Mouse (Mus musculus): Measurements from ENCODE around the gene Sox12.
"Not testable (repeated sequence)": the region's sequence is repeated elsewhere in the genome, so short reads cannot be mapped to it uniquely, and the experiment has no call there.

Gene Sox12

DNA sequence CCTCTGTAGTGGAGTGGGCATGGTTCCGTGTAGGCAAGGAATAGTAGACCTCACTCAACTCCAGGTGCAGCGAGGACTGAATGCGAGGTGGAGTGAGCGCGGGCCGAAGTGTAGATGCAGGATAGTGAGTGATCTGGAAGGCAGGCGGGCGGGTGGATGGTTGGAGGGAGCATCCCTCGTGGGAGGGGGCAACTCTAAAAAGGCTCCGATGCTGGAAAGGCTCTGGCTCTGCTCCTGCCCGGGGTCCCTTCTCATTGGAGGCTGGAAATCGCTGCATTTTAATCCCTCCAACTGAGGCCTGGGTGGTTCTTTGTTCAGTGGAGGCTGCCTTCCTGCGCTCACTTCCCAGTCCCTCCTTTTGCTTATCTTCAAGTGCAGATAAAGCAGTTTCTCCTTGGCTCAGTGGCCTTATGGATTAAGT, 1.3 kb upstream of the Sox12 start:
- no peak for DNase-seq

DNA sequence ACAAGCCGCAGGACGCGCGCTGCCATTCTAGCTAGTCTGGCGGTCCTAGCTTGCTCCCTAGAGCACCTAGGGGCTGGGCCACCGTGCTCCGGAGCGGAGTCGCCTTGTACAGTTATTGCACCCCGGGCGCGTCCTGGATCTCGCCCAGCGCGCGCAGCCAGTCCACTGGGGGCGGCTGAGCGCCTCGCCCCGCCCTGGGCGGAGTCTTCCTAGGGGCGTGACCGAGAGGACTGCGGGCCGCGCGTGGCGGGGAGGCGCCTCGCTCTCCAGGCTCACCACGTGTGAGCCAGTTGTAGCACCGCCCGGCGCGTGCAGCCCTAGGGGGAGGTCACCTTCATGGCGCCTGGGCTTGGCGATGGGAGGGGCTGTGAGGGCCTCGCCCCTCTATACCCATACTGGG, 828 bp upstream of the Sox12 start:
- peak; percentile 94 for DNase-seq

DNA sequence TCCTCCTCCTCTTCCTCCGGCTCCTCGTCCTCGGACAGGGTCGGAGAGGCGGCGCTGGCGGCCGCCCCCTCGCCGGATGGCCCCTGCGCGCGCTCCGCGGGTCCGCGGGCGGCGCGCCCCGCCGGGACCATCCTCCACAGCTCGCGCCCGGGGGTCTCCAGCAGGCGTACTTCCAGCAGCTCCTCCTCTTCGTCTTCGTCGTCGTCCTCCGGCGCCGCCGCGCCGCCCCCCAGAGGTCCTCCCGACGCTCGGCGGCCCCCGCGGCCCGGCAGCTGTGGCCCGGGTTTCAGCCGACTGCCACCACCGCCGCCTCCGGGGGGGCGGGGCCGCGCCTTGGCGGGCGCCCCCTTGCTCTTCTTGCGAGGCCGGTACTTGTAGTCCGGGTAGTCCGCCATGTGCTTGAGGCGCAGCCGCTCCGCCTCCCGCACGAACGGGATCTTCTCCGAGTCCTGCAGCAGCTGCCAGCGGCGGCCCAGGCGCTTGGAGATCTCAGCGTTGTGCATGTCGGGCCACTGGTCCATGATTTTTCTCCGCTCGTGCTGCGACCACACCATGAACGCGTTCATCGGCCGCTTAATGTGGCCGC, 766 bp downstream of the Sox12 start:
- peak; percentile 75 for DNase-seq

GRCm38 (mm10) chr2:152396110-152397003, 1.5 kb downstream of the Sox12 start:
- DNase-seq, result peak; percentile 76

DNA sequence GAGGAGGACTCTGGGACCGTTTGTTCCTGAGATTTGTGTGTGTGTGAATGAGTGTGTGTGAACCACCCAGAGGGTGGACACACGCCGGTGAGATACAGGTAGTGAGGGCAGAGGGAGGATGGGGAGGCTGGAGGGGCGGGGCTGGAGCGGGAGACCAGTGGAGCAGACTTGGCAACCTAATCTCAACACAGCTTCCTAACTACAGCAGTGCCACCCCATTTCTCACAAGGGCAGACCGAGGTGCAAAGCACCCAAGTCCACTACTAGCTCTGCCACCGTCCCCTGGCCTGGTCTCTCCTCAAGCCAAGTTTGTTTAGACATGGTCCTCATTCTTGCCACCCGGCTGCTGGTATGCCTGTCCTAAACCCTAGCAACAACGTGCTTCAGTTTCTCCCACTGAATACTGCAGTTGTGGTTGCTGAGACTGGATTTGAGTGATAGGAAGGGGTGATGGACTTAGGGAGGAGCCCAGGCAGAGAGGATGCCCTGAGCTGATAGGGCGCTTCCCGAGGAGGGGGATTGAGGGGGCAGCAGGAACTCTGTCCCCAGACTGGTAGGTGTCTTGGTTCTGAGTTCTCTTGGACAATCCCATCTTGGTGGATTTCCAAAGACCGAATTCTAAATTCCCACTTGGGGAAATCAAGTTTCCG, 2.5 kb downstream of the Sox12 start:
- DNase-seq, result no peak

DNA sequence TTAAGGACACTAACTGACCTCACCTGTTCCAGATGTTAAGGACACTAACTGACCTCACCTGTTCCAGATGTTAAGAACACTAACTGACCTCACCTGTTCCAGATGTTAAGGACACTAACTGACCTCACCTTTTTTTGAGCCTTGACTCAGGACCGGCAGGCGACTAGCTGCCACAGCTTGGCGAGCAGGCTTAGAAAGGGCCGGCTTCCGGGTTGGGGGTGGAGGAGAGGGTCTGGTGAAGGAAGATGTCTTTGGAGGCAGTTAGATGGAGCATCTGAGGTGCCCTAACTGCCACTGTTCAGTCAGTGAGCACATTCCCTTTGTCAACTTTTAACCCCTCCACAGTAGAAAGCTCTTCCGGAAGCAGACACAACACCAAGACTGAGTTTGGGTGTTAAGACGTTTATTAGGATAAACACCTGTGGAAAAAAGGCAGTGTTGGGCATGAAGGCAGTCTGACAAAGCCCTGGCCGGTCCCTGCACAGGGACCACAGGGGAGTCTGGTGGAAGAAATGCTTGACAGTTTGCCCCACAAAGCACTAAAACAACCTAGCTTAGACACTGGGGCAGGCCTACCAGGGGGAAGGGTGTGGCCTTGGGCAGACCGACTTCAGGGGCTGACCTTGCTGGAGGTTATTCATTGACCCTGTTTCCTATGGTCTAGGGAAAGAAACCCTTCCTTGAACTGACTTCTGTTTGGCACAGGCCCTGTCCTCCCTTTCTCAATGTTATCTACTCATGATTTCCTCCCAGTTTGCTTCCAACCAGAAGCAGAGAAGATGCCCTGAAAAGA, 4.4 kb downstream of the Sox12 start:
- DNase-seq, result no peak

- peak; percentile 50 for DNase-seq
Observed at GRCm38 (mm10) chr2:152392786-152393185, 5.1 kb downstream of the Sox12 start.

- DNase-seq, result no peak
Observed at GRCm38 (mm10) chr2:152384191-152384590, 13.7 kb downstream of the Sox12 start.

- no peak for DNase-seq
Observed at GRCm38 (mm10) chr2:152376345-152376741, 21.5 kb downstream of the Sox12 start, which contains the start of gene Nrsn2. Gene Nrsn2 (minus strand): TSS chr2:152376638.

GRCm38 (mm10) chr2:152375652-152376344, 22.1 kb downstream of the Sox12 start:
- no peak for DNase-seq

- DNase-seq, result no peak
Observed at GRCm38 (mm10) chr2:152373547-152373946, 24.3 kb downstream of the Sox12 start.

GRCm38 (mm10) chr2:152372661-152373060, 25.2 kb downstream of the Sox12 start:
- no peak for DNase-seq

- no peak for DNase-seq
Observed at GRCm38 (mm10) chr2:152372104-152372503, 25.8 kb downstream of the Sox12 start.

GRCm38 (mm10) chr2:152368532-152369140, 29.2 kb downstream of the Sox12 start:
- peak; percentile 57 for DNase-seq

GRCm38 (mm10) chr2:152367917-152368316, 29.9 kb downstream of the Sox12 start:
- DNase-seq, result no peak

GRCm38 (mm10) chr2:152363245-152364147, 34.4 kb downstream of the Sox12 start:
- DNase-seq, result peak; percentile 84

- DNase-seq, result no peak
Observed at GRCm38 (mm10) chr2:152361193-152361592, 36.7 kb downstream of the Sox12 start.

- peak; percentile 69 for DNase-seq
Observed at GRCm38 (mm10) chr2:152360271-152360775, 37.5 kb downstream of the Sox12 start.

GRCm38 (mm10) chr2:152359616-152360015, 38.2 kb downstream of the Sox12 start:
- peak; percentile 24 for DNase-seq

DNA sequence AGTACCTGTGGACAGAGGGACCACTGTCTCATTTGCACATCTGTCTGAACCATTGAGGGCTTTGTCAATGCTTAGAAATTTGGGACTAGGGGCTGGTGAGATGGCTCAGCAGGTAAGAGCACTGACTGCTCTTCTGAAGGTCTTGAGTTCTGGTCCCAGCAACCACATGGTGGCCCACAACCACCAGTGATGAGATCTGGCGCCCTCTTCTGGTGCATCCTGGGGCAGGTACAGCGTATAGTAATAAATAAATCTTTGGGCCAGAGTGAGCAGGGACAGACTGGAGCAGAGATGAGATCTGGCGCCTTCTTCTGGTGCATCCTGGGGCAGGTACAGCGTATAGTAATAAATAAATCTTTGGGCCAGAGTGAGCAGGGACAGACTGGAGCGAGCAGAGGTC, 38.9 kb downstream of the Sox12 start:
- DNase-seq, result not testable (repeated sequence)

All from kidney, adult 18-20 months (tissue).